Mouse (Mus musculus) myocyte (in vitro differentiated cells): ENCODE data around the gene Nlrc5.

ENCODE experiments used
- CEBPB ChIP-seq: IDR thresholded peaks from 2 replicates; pipeline ENCODE4 v1.6.1; 2011; ENCODE audit warnings: mild to moderate bottlenecking, moderate library complexity; ENCODE audit not compliant: poor library complexity, insufficient read depth, severe bottlenecking
- E2F4 ChIP-seq: IDR thresholded peaks from one replicate; pipeline ENCODE4 v1.6.1; 2011; ENCODE audit warnings: mild to moderate bottlenecking, control low read depth, moderate library complexity; ENCODE audit not compliant: insufficient read depth
- MAX ChIP-seq: IDR thresholded peaks from one replicate; pipeline ENCODE4 v1.6.1; 2011; ENCODE audit warnings: low read depth, mild to moderate bottlenecking, control low read depth
- MYOD1 ChIP-seq, 3 experiments: IDR thresholded peaks; one replicate each; pipeline ENCODE4 v1.6.1; 2011; ENCODE audit warnings: control low read depth in 2 of 3, low read depth in 2 of 3, mild to moderate bottlenecking in 2 of 3, moderate library complexity in 1 of 3; ENCODE audit not compliant: insufficient read length in 2 of 3, control insufficient read depth in 1 of 3
- POLR2A ChIP-seq: IDR thresholded peaks from one replicate; pipeline ENCODE4 v1.6.1; 2011; ENCODE audit warnings: low read depth, mild to moderate bottlenecking, control low read depth, moderate library complexity; ENCODE audit not compliant: insufficient read length
- POLR2AphosphoS2 ChIP-seq: IDR thresholded peaks from one replicate; pipeline ENCODE4 v1.6.1; 2011; ENCODE audit warnings: low read depth, control low read depth; ENCODE audit not compliant: insufficient read length
- REST ChIP-seq: IDR thresholded peaks from one replicate; pipeline ENCODE4 v1.6.1; 2011; ENCODE audit warnings: mild to moderate bottlenecking, control low read depth, moderate library complexity; ENCODE audit not compliant: insufficient read depth, insufficient read length
- TCF12 ChIP-seq: IDR thresholded peaks from one replicate; pipeline ENCODE4 v1.6.1; 2011; ENCODE audit warnings: mild to moderate bottlenecking, control low read depth; ENCODE audit not compliant: poor library complexity, insufficient read depth, severe bottlenecking
- USF1 ChIP-seq: IDR thresholded peaks from one replicate; pipeline ENCODE4 v1.6.1; 2011; ENCODE audit warnings: low read depth, mild to moderate bottlenecking, control low read depth, moderate library complexity

- TF ChIP-seq POLR2A (no peak), E2F4 (no peak), MYOD1 (IDR thresholded peaks at IDR 0.05; ENCODE audit: control insufficient read depth in 1 of 3, insufficient read length in 2 of 3, low read depth in 2 of 3) (no peak), MAX (no peak), TCF12 (no peak), POLR2AphosphoS2 (no peak), CEBPB (no peak), USF1 (no peak), REST (no peak)
Measured at GRCm38 (mm10) chr8:94549041-94549440, 114.9 kb downstream of the Nlrc5 start.
